Mouse (Mus musculus): Measurements from ENCODE around the gene Sigirr. TPM values are rescaled to one million over a fixed set of nuclear protein-coding genes. Genes with fewer than 3 reads are reported as not detected.

Sigirr gene
- polyA plus RNA-seq, 1 experiment from 2014 or later, result 3.1 TPM

- Histone ChIP-seq H3K4me3 (replicated peaks; ENCODE audit: low read length) (no peak overlapping the region), H3K27me3 (ENCODE audit: control insufficient read depth, insufficient read depth, low read length) (peaks cover 45% of the 10 kb centered on the region), H3K27ac (no peak overlapping the region), H3K9ac (no peak overlapping the region), H3K9me3 (ENCODE audit: control insufficient read depth, low read length) (no peaks in the 10 kb centered on the region), H3K4me1 (replicated peaks; ENCODE audit: control insufficient read depth, insufficient read depth, low read length) (no peaks in the 10 kb centered on the region; the same call in 1 of the 2 replicates), H3K4me2 (replicated peaks) (no peak overlapping the region), H3K36me3 (replicated peaks; ENCODE audit: control insufficient read depth, insufficient read depth) (no peaks in the 10 kb centered on the region)
- ATAC-seq (ENCODE audit: low FRiP score) (no peak), DNase-seq (ENCODE audit: low spot score) (no peak)
- 69% methylated on average over 8 of the region's 8 CpGs for WGBS
These were observed 10.1 kb downstream of the Sigirr start for GRCm38 (mm10) chr7:141090228-141090627.

GRCm38 (mm10) chr7:141088473-141088872 is 11.9 kb downstream of the Sigirr start:
- no peak overlapping the region for H3K9ac ChIP-seq
- H3K4me3 ChIP-seq (replicated peaks; ENCODE audit: low read length), result no peak overlapping the region
- ATAC-seq (ENCODE audit: low FRiP score), result no peak
- no peaks in the 10 kb centered on the region; the same call in 1 of the 2 replicates for H3K4me1 ChIP-seq (replicated peaks; ENCODE audit: control insufficient read depth, insufficient read depth, low read length)
- H3K27me3 ChIP-seq (ENCODE audit: control insufficient read depth, insufficient read depth, low read length), result peaks cover 45% of the 10 kb centered on the region
- no peaks in the 10 kb centered on the region for H3K9me3 ChIP-seq (ENCODE audit: control insufficient read depth, low read length)
- H3K36me3 ChIP-seq (replicated peaks; ENCODE audit: control insufficient read depth, insufficient read depth), result no peaks in the 10 kb centered on the region
- H3K4me2 ChIP-seq (replicated peaks), result no peak overlapping the region
- no peak for DNase-seq (ENCODE audit: low spot score)
- no peak overlapping the region for H3K27ac ChIP-seq
- 20% methylated on average over 18 of the region's 18 CpGs for WGBS

- ATAC-seq (ENCODE audit: low FRiP score), result no peak
- 41% methylated on average over 8 of the region's 8 CpGs for WGBS
These were observed 12.5 kb downstream of the Sigirr start for GRCm38 (mm10) chr7:141087894-141088293.

GRCm38 (mm10) chr7:141079481-141080449 is 20.6 kb downstream of the Sigirr start:
- no peak overlapping the region for H3K27ac ChIP-seq
- no peaks in the 10 kb centered on the region for H3K9me3 ChIP-seq (ENCODE audit: control insufficient read depth, low read length)
- DNase-seq (ENCODE audit: low spot score) (no peak), ATAC-seq (ENCODE audit: low FRiP score) (no peak)
- no peak overlapping the region for H3K4me3 ChIP-seq (replicated peaks; ENCODE audit: low read length)
- H3K4me1 ChIP-seq (replicated peaks; ENCODE audit: control insufficient read depth, insufficient read depth, low read length), result no peaks in the 10 kb centered on the region
- 31% methylated on average over 32 of the region's 34 CpGs for WGBS
- H3K36me3 ChIP-seq (replicated peaks; ENCODE audit: control insufficient read depth, insufficient read depth), result no peaks in the 10 kb centered on the region
- H3K4me2 ChIP-seq (replicated peaks), result no peak overlapping the region
- no peak overlapping the region for H3K9ac ChIP-seq
- H3K27me3 ChIP-seq (ENCODE audit: control insufficient read depth, insufficient read depth, low read length), result no peaks in the 10 kb centered on the region

More at GRCm38 (mm10) chr7:141087894-141088293, 12.5 kb downstream of the Sigirr start:
- H3K36me3 ChIP-seq (replicated peaks; ENCODE audit: control insufficient read depth, insufficient read depth), result no peaks in the 10 kb centered on the region
- H3K9me3 ChIP-seq (ENCODE audit: control insufficient read depth, low read length), result no peaks in the 10 kb centered on the region
- no peak overlapping the region for H3K4me3 ChIP-seq (replicated peaks; ENCODE audit: low read length)
- DNase-seq (ENCODE audit: low spot score), result no peak
- no peak overlapping the region for H3K9ac ChIP-seq
- H3K4me2 ChIP-seq (replicated peaks), result no peak overlapping the region
- H3K27me3 ChIP-seq (ENCODE audit: control insufficient read depth, insufficient read depth, low read length), result peaks cover 41% of the 10 kb centered on the region
- no peak overlapping the region for H3K27ac ChIP-seq
- H3K4me1 ChIP-seq (replicated peaks; ENCODE audit: control insufficient read depth, insufficient read depth, low read length), result no peaks in the 10 kb centered on the region; the same call in 1 of the 2 replicates

GRCm38 (mm10) chr7:141078876-141079275 is 21.5 kb downstream of the Sigirr start:
- WGBS, result 88% methylated on average over 4 of the region's 4 CpGs
- DNase-seq (ENCODE audit: low spot score), result no peak

GRCm38 (mm10) chr7:141077841-141078240 is 22.5 kb downstream of the Sigirr start, which contains the start of gene Pkp3:
Pkp3 (plus strand) TSS chr7:141078218.
- DNase-seq (ENCODE audit: low spot score), result no peak
- Histone ChIP-seq H3K36me3 (replicated peaks; ENCODE audit: control insufficient read depth, insufficient read depth) (no peaks in the 10 kb centered on the region), H3K4me1 (replicated peaks; ENCODE audit: control insufficient read depth, insufficient read depth, low read length) (no peaks in the 10 kb centered on the region), H3K4me2 (replicated peaks) (no peak within 1 kb of the TSS), H3K27ac (no peak within 1 kb of the TSS), H3K27me3 (ENCODE audit: control insufficient read depth, insufficient read depth, low read length) (no peaks in the 10 kb centered on the region), H3K4me3 (replicated peaks; ENCODE audit: low read length) (no peak within 1 kb of the TSS), H3K9me3 (ENCODE audit: control insufficient read depth, low read length) (no peaks in the 10 kb centered on the region), H3K9ac (no peak within 1 kb of the TSS)
- 90% methylated on average over 15 of the region's 15 CpGs for WGBS
- ATAC-seq (ENCODE audit: low FRiP score), result no peak

More at GRCm38 (mm10) chr7:141078876-141079275, 21.5 kb downstream of the Sigirr start:
- Histone ChIP-seq H3K9me3 (ENCODE audit: control insufficient read depth, low read length) (no peaks in the 10 kb centered on the region), H3K36me3 (replicated peaks; ENCODE audit: control insufficient read depth, insufficient read depth) (no peaks in the 10 kb centered on the region), H3K4me1 (replicated peaks; ENCODE audit: control insufficient read depth, insufficient read depth, low read length) (no peaks in the 10 kb centered on the region), H3K9ac (no peak overlapping the region), H3K4me2 (replicated peaks) (no peak overlapping the region), H3K27me3 (ENCODE audit: control insufficient read depth, insufficient read depth, low read length) (no peaks in the 10 kb centered on the region), H3K27ac (no peak overlapping the region), H3K4me3 (replicated peaks; ENCODE audit: low read length) (no peak overlapping the region)
- ATAC-seq (ENCODE audit: low FRiP score), result no peak

GRCm38 (mm10) chr7:141073782-141074181 is 26.6 kb downstream of the Sigirr start:
- 85% methylated on average over 4 of the region's 4 CpGs for WGBS
- DNase-seq (ENCODE audit: low spot score), result no peak
- Histone ChIP-seq H3K9ac (no peak overlapping the region), H3K4me1 (replicated peaks; ENCODE audit: control insufficient read depth, insufficient read depth, low read length) (peaks cover 3% of the 10 kb centered on the region; the same call in 1 of the 2 replicates), H3K4me2 (replicated peaks) (no peak overlapping the region), H3K4me3 (replicated peaks; ENCODE audit: low read length) (no peak overlapping the region), H3K9me3 (ENCODE audit: control insufficient read depth, low read length) (no peaks in the 10 kb centered on the region), H3K27me3 (ENCODE audit: control insufficient read depth, insufficient read depth, low read length) (peaks cover 3% of the 10 kb centered on the region), H3K36me3 (replicated peaks; ENCODE audit: control insufficient read depth, insufficient read depth) (peaks cover 10% of the 10 kb centered on the region), H3K27ac (no peak overlapping the region)
- ATAC-seq (ENCODE audit: low FRiP score), result no peak

- Histone ChIP-seq H3K4me2 (replicated peaks) (no peak overlapping the region), H3K4me3 (replicated peaks; ENCODE audit: low read length) (no peak overlapping the region), H3K27ac (no peak overlapping the region), H3K9ac (no peak overlapping the region), H3K9me3 (ENCODE audit: control insufficient read depth, low read length) (no peaks in the 10 kb centered on the region), H3K27me3 (ENCODE audit: control insufficient read depth, insufficient read depth, low read length) (peaks cover 3% of the 10 kb centered on the region), H3K36me3 (replicated peaks; ENCODE audit: control insufficient read depth, insufficient read depth) (peaks cover 26% of the 10 kb centered on the region), H3K4me1 (replicated peaks; ENCODE audit: control insufficient read depth, insufficient read depth, low read length) (peaks cover 3% of the 10 kb centered on the region; the same call in 1 of the 2 replicates)
- DNase-seq (ENCODE audit: low spot score), result no peak
- no peak for ATAC-seq (ENCODE audit: low FRiP score)
- 33% methylated on average over 23 of the region's 23 CpGs for WGBS
These were observed 28.2 kb downstream of the Sigirr start for GRCm38 (mm10) chr7:141072017-141072745.
